Mouse (Mus musculus) cerebellum, adult 9-10 months (tissue): ENCODE measurements around the gene Mad2l1.

Source experiments
- DNase-seq: peaks from one replicate; pipeline ENCODE4 v3.0.0; 2022

Gene Mad2l1

GRCm38 (mm10) chr6:66535028-66535862 lies at the start of gene Mad2l1:
TSS of gene Mad2l1 (plus strand) at chr6:66535390.
- DNase-seq = peak; percentile 99

DNA sequence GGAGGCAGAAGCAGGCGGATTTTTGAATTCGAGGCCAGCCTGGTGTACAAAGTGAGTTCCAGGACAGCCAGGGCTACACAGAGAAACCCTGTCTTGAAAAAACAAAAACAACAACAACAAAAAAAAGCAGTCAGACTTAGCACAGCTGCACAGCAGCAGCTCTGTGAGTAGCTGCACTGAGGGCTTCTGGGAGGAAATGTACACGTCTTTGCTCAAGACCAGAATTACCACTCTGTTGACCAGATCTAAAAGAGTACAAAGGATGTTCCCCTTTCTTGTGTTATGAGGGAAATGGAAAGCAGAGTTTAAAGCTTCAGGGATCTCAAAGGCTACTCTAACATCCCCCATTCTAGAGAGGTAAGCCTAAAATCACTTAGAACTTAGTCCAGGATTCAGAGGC lies 41.5 kb upstream of the Mad2l1 start:
- no peak for DNase-seq

- DNase-seq = no peak
These were observed 18.8 kb upstream of the Mad2l1 start for GRCm38 (mm10) chr6:66516368-66516767.

DNA sequence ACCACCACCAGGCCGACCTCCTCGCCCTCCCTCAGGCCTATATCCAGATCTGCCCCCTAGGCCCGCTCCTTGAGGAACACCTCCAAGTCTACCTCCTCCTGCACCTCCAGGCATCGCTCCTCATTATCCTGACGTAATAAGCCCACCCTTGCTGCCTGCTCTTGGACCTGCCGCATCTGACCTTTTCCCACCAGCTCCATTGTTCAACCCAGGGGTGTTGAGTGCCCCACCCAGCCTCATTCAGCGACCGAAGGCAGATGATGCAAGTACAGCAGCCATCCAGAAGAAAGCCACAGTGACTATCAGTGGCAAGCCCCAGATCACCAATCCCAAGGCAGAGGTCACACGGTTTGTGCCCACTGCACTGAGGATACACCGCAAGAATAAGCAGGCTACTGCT lies 6.8 kb upstream of the Mad2l1 start:
- no peak for DNase-seq

- peak; percentile 64 for DNase-seq
These were observed 1.9 kb upstream of the Mad2l1 start for GRCm38 (mm10) chr6:66533241-66533640.

DNA sequence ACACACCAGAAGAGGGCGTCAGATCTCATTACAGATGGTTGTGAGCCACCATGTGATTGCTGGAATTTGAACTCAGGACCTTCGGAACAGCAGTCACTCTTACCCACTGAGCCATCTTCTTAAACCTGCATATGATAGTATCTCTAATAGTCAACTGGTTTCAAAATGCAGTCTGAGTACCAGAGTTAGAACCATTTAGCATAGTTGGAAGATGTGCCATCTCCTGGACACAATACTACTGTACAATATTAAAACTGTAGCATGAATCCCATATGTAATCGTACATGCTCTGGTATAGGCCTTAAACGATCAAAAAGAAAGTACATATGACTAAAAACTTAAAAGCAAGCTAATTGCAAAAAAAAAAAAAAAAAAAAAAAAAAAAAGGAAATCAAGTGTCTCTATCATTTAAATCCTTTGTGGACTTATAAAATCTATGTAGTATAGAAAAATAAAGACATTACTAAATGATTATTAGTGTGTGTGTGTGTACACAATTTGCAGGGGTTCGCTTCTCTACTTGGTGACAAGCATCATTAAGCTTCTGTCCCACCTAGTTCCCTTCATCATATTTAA lies 736 bp upstream of the Mad2l1 start:
- DNase-seq = peak; percentile 35

DNA sequence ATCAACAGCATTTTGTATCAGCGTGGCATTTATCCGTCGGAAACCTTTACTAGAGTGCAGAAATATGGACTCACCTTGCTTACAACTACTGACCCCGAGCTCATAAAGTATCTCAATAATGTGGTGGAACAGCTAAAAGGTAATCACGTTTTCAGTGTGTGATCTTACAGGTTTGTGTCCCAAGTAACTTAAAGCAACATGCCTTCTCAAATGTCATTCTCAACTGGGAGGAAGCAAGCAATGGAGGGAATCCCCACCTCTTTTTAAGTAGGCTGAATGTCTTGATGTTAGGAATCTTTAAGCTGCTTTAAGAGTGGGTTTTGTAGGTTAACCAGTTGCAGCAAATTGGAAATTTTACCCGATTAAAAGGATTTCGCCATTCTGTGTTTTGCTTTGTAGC lies 776 bp downstream of the Mad2l1 start:
- no peak for DNase-seq

DNA sequence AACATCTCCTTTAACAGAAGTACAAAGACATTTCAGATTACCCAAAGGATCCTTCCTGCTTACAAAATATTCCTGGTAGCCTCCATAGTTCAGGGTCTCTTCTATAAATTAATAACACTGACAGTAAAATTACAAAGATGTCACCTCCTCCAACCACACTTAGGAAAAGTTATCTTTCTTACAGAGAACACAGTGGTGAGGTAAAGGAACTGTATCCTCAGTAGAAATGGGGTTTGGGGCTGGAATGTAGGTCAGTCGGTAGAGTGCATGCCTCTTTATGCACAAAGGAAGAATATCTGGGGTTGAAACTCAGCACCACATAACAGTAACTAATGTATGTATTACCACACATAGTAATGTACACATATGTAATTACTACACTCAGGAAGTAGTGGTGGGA lies 24.8 kb downstream of the Mad2l1 start, which contains the start of gene Vmn1r32:
Gene Vmn1r32, minus strand, starts transcription at position 101 of the 400 bp plus-strand sequence.
- no peak for DNase-seq

DNA sequence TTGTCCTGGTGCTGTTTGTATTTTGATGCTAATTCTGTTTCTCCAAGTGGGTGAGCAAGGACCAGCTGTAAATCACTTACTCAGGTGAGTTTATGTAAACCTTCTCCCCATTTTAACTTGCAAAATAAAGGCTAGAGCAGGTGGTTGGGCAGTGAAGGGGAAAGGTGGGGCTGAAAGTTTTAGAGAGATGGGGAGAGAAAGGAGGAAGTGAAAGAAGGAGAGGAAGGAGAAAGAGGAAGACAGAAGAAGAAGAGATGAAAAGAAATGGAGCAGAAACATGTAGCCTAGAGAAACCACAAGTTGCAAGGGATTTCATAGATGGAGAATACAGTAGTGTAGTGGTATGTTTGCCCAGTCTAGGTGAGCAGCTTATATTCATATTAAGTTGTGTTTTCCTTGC lies 60.6 kb downstream of the Mad2l1 start:
- no peak for DNase-seq
